16 mouse cellular contexts compared by ENCODE assay signal in genomic region chr2:135853085-135853484, GRCm38 (mm10).
DNase-seq lines count a peak whose midpoint lies in the region; ATAC-seq lines count a peak whose summit lies in the region.
"Had no signal": no experiment of that assay in that cellular context is flagged by ENCODE, and none has a peak within 500 bp of the region (broad histone marks: within the 10 kb centered on the region; RNA-seq: fewer than 3 reads in every experiment).

No protein-coding gene starts in this region.

- intact Hi-C loops in left cerebral cortex, postnatal 25 days (cut with DNase I), result no loop called here

- peak; percentile 69 for ATAC-seq in megakaryocyte, adult 5-6 weeks (ENCODE audit: poor library complexity, severe bottlenecking)
- ATAC-seq: inflammation-experienced regulatory T-cells, adult 6 months; midbrain, embryonic 13.5 days had no signal

- peak; percentile 79 for DNase-seq in heart, adult 11 months
- DNase-seq in heart, adult 18-20 months, result no peak
- peak; percentile 58 for DNase-seq in 3T3-L1 (ENCODE audit: low read depth, low spot score)
- peak; percentile 68 for DNase-seq in adipocyte (ENCODE audit: low spot score)
- no peak for DNase-seq in left cerebral cortex, postnatal 25 days (ENCODE audit: low spot score in 2 of 2)
- DNase-seq in kidney, postnatal 4 days, result no peak
- DNase-seq: cerebellum, adult 11-12 months; gastrocnemius, postnatal 10 days; kidney, adult 8-10 months; kidney, postnatal 14 days; liver, embryonic 13.5 days; right cerebral cortex, adult 18-20 months; thymus, postnatal 36 days had no signal

Comparison
In these comparisons a context has a peak if more than half of its experiments do, and no peak if none do; other contexts are left out.
1. DNase-seq: peak in heart, adult 11 months (single experiment), 3T3-L1 (single experiment) and adipocyte (single experiment); none in heart, adult 18-20 months (0 of 2), left cerebral cortex, postnatal 25 days (0 of 2) and kidney, postnatal 4 days (0 of 2).